Mouse (Mus musculus) neural tube, embryonic 13.5 days (tissue): ENCODE results near the gene Cenpl. TPM values are rescaled to one million over a fixed set of nuclear protein-coding genes. Genes with fewer than 3 reads are reported as not detected.

Source experiments
- polyA plus RNA-seq: library from polyadenylated mRNA; unstranded; fragments of >200 nt; fragmentation: Nextera tagmentation; extraction: Ambion mirVana; gene quantifications from 2 replicates; pipeline ENCODE4 v1.2.1, GENCODE M21; 2015

The Cenpl gene
- polyA plus RNA-seq, 1 experiment from 2014 or later, result 10.2 TPM

Other genes starting within 250 kb of the Cenpl start
- gene Rc3h1, start 164.3 kb upstream of the Cenpl start, polyA plus RNA-seq, result 6.1 and 6.6 TPM in 2 replicates
- gene Serpinc1, start 92.1 kb upstream of the Cenpl start, polyA plus RNA-seq, result 2.6 and 3.2 TPM in 2 replicates
- 11.9 and 12.3 TPM in 2 replicates for gene Zbtb37, start 35.9 kb upstream of the Cenpl start, polyA plus RNA-seq
- 25.2 and 28.7 TPM in 2 replicates for gene Dars2, start 55 bp upstream of the Cenpl start, polyA plus RNA-seq
- 19.8 and 21.5 TPM in 2 replicates for gene Klhl20, start 60.8 kb downstream of the Cenpl start, polyA plus RNA-seq
- gene Ankrd45, start 72.0 kb downstream of the Cenpl start, polyA plus RNA-seq, result 11.0 and 12.5 TPM in 2 replicates
- gene Tex50, start 88.6 kb downstream of the Cenpl start, polyA plus RNA-seq, result 0.33 and 0.89 TPM in 2 replicates
- gene Prdx6, start 180.5 kb downstream of the Cenpl start, polyA plus RNA-seq, result 220 and 230 TPM in 2 replicates